Mouse (Mus musculus): ENCODE measurements around the gene Aspdh. TPM values are rescaled to one million over a fixed set of nuclear protein-coding genes. Genes with fewer than 3 reads are reported as not detected.

Gene Aspdh
- total RNA-seq, 2 experiments from 2014 or later, result 0.79 to 0.93 TPM

DNA sequence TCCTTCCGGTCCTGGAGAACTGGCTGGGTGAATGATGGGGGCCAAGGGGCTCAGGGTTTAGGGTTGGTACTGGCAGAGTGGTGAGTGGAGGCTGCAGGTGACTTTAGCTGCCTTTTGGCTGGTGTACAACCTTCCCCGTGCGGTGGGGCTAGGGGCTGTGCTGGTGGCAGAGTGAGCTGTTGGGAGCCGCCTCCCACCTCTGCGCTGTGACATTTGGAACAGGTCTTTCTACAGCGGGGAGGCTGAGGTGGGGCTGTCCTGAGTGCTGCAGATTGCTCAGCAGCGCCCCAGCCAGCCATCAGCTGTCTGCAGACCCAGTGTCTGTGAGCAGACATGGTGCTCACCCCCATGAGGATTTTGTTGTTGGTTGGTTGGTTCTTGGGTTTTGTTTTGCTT lies 19.7 kb upstream of the Aspdh start:
- no peak for DNase-seq
- intact Hi-C loops (cut with DNase I), result no loop called here

DNA sequence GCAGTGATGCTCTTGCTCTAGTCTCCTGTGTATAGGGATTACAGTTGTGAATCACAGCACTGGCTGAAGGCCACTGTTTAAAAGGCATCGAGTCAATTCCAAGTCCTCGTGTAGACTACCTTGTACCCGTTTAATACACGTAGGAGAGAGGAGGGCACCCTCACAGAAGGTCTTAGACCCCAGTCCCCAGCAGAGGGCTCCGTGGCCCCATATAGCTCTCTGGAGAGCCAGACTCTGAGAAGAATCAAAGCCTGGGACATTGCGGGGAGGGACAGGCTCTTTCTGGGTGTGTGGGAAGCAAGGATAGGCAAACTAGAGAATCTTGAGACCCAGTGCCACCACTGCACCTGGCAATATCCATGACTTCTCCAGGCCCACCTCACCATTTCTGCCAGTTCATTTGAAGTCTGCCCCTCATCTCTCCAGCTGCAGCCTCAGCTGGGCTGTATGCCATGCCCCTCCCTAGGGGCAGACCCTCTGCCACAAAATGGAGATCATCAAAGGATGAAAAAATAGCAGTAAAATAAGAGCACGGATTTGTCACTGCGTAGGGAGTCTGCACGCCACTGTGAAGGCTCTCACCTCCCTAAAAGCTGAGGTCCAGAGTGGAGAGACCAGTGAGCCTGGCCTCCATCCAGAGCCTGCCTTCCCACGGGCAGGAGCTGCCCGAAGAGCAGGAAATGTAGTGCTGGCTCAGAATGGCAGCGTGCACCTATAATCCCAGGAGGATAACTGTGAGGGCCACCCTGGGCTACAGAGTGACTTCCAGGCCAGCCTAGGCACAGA lies 18.9 kb upstream of the Aspdh start:
- intact Hi-C loops (cut with DNase I), result no loop called here
- DNase-seq, result no peak

DNA sequence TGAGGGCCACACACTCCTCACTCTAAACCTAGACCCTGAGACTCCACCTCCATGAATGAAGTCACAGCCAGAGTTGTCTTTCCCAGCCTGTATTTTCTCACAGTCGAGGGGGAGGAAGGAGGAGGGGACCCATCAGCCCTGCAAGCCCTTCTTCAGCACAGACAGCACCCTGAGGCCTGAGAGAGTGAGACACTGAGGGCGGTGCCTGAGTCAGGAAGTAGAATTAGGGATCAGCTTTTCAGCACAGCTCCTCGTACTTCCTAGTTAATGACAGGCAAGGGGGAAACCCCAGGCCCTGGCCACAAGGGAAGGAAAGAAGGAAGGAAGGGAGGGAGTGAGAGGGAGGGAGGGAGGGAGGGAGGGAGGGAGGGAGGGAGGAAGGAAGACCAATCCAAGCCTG lies 11.9 kb upstream of the Aspdh start:
- DNase-seq, result no peak

DNA sequence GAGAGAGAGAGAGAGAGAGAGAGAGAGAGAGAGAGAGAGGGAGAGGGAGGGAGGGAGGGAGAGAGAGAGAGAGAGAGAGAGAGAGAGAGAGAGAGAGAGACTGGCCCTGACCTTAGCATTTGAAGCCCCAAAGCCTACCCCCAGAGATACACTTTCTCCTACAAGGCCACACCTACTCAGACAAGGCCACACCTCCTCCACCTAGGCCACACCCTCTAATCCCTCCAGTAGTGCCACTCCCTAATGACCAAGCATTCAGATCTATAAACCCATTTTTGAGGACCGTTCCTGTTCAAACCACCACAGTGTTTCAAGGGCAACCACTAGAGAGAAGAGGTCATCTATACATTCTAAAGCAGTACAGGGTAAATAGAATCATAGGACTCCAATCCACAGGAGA lies 8.9 kb upstream of the Aspdh start:
- intact Hi-C loops (cut with DNase I), result no loop called here
- no peak for DNase-seq

More for the DNA sequence above, 11.9 kb upstream of the Aspdh start:
- intact Hi-C loops (cut with DNase I), result no loop called here

DNA sequence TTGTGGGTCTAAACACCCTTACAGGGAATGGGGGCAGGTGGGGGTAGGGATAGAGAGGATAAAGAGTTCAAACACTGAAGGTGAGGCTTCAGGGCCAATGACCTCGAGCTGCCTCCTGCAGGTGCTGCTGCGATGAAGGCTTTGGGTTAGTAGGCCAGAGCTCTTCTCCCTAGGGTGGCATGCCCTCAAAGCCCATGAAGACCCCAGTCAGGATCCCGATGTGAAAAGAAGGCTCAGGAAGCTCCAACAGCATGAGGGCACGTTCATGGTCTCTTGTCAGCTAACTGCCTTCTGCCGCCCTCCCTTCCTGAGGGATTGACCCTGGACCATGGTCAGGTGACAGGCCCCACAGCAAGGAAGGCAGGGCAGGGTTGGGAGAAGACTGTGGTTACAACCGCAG lies 5.1 kb upstream of the Aspdh start:
- DNase-seq, result no peak
- intact Hi-C loops (cut with DNase I), result no loop called here

DNA sequence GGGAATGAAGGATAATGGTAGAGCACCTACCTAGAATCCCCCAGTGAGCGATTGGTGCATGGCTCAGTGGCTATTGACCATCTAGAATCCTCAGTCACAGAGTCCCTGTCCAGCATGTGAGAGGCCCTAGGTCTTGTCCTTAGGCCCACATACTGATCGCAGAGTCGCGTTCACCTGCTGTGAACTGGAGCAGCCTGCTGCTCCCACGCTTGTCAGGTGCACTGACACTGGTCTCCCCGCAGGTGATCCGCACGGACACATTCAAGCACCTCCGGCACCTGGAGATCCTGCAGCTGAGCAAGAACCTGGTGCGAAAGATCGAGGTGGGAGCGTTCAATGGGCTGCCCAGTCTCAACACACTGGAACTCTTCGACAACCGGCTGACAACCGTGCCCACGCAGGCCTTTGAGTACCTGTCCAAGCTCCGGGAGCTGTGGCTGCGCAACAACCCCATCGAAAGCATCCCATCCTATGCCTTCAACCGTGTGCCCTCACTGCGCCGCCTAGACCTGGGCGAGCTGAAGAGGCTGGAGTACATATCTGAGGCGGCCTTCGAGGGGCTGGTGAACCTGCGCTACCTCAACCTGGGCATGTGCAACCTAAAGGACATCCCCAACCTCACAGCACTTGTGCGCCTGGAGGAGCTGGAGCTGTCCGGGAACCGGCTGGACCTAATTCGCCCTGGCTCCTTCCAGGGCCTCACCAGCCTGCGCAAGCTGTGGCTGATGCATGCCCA lies 4.3 kb upstream of the Aspdh start:
- intact Hi-C loops (cut with DNase I), result no loop called here

DNA sequence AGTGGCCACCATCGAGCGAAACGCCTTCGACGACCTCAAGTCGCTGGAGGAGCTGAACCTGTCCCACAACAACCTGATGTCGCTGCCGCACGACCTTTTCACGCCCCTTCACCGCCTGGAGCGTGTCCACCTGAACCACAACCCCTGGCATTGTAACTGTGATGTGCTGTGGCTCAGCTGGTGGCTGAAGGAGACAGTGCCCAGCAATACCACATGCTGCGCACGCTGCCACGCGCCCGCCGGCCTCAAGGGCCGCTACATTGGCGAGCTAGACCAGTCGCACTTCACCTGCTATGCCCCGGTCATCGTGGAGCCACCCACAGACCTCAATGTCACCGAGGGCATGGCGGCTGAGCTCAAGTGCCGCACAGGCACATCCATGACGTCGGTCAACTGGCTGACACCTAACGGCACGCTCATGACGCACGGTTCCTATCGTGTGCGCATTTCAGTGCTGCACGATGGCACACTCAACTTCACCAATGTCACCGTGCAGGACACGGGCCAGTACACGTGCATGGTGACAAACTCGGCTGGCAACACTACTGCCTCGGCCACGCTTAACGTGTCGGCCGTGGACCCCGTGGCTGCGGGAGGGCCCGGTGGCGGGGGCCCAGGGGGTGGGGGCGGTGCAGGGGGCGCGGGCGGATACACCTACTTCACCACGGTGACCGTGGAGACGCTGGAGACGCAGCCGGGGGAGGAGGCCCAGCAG lies 3.5 kb upstream of the Aspdh start:
- intact Hi-C loops (cut with DNase I), result no loop called here

More for the DNA sequence above, 4.3 kb upstream of the Aspdh start:
- DNase-seq, result no peak

DNA sequence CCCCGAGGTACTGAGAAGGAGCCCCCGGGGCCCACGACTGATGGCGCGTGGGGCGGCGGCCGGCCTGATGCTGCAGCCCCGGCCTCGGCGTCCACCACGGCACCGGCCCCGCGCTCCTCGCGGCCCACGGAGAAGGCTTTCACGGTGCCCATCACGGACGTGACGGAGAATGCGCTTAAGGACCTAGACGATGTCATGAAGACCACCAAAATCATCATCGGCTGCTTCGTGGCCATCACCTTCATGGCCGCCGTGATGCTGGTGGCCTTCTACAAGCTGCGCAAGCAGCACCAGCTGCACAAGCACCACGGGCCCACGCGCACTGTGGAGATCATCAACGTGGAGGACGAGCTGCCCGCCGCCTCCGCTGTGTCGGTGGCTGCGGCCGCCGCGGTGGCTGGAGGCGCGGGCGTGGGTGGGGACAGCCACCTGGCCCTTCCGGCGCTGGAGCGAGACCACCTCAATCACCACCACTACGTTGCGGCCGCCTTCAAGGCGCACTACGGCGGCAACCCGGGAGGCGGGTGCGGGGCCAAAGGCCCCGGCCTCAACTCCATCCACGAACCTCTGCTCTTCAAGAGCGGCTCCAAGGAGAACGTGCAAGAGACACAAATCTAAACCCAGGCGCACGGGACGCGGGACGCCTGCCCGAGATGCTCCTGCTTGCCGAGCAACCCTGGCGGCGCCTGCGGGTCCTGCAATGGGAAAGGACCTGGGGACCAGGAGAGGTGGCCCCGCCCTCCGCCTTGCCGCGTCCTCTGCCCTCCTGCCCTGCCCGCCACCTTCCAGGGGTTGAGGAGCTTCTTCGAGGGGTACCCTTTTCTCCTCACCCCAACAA lies 2.8 kb upstream of the Aspdh start:
- intact Hi-C loops (cut with DNase I), result no loop called here
- no peak for DNase-seq

More for the DNA sequence above, 3.5 kb upstream of the Aspdh start:
- no peak for DNase-seq

DNA sequence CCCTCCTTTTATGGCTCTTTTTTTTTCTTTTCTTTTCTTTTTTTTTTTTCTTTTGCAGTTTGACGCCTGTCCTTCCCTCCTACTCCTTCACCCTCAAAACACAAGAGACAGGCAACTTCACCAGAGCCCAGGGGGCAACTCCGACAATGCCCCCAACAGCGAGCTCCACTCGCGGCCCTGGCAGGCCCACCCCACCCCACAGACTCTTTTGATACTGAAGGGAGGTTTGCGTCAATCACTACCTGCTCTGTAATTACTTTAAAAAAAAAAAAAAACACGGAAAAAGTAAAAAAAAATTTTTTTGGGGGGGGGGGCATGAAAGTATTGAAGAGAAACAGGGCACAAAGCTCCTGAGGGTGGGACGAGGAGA lies 2.1 kb upstream of the Aspdh start:
- intact Hi-C loops (cut with DNase I), result no loop called here
- no peak for DNase-seq

DNA sequence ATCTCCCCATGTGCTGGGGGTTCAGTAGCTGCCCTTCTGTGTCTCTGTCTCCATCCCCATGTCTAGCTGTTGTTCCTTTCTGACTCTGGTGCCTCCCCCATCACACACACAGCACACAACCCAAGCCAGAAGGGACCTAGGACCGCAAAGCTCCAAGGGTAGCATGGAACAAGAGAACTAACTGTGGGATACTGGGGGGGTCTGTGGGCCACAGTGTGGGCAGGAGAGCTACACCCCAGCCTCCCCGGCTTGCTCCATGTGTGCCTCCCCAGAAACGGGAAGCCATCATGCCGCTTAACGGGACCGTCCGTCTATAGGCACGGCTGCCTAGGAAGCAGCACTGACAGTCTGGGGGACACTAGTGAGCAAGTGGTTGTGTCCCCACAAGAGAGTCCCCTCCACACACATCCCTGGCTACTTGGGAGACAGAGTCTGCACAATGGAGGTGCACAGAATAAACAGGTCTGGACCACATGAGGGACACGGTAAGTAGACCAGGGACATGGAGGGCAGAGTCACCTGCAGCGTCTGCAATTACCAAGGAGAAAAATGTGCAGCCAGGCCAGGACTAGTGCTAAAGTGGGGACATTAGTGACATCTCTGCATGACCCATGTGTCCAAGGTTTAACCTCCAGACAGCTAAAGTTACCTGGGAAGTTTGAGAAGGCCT lies 1.5 kb upstream of the Aspdh start:
- DNase-seq, result no peak
- intact Hi-C loops (cut with DNase I), result no loop called here

DNA sequence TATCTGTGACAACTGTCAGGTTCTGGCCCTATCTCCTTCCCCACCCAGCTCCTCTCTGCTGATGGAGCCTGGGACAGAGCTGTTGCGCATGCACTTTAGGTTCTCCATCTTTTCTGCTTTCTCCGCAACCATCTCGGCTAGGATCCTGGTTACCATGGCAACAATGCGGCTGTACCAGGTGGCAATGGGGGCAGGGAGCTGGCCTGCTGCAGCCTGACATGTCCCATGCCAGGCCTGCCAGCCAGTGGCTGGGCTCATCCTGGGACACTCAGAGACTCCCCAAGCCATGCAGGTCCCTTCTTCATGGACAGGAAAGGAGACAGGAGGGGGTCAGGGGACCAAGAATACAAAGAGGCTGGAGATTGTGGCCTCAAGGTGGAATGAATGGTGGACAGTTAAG lies 680 bp upstream of the Aspdh start:
- intact Hi-C loops (cut with DNase I), result no loop called here
- DNase-seq, result no peak

DNA sequence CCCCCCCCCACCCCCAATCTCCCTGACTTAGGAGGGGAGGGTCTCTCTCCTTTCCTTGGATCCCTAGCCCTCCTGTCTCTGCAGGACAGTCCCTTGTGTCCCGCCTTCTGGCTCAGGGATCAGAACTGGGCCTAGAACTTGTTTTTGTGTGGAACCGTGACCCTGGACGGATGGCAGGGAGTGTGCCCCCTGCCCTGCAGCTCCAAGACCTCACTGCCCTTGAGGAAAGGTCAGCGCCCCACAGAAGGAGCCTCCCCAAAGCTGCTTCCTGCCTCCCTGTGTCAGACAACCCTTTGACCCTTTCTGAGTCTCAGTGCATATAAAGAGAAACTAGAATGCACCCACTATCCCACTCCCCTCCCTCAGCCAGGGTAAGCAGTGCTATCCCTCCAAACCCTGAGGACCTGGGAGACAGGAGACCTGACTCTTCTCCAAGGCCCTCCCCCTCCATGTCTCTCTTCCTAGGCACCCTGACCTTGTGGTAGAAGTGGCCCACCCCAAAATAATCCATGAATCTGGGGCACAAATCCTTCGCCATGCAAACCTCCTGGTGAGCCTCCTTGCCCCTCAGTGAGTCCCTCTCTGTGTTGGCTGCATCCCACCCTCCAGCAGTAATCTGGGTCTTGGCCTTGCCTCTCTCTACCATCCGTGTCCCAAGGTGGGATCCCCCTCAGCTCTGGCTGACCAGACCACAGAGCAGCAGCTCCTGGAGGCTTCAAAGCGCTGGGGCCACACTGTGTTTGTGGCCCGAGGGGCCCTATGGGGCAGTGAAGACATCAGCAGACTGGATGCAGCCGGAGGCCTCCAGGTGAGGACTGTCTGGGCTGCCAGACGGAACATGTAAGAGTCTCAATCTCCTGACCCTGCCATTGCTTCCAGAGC lies 1.1 kb downstream of the Aspdh start:
- DNase-seq, result no peak
- intact Hi-C loops (cut with DNase I), result loop anchor here (5.0 kb wide), 1 partner anchor 94 kb away; no protein-coding TSS in a partner anchor

DNA sequence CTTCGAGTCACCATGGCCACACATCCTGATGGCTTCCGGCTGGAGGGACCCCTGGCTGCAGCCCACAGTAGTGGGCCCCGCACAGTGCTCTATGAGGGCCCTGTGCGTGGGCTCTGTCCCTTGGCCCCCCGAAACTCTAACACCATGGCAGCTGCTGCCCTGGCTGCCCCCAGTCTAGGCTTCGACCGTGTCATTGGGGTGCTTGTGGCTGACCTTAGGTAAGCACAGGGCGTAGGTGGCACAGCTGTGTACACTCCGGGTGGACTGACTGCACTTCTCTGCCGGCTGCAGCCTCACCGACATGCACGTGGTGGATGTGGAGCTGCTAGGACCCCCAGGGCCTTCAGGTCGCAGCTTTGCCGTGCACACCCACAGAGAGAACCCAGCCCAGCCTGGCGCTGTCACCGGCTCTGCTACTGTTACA lies 1.7 kb downstream of the Aspdh start:
- intact Hi-C loops (cut with DNase I), result loop anchor here (5.0 kb wide), 1 partner anchor 95 kb away; no protein-coding TSS in a partner anchor
- DNase-seq, result no peak

DNA sequence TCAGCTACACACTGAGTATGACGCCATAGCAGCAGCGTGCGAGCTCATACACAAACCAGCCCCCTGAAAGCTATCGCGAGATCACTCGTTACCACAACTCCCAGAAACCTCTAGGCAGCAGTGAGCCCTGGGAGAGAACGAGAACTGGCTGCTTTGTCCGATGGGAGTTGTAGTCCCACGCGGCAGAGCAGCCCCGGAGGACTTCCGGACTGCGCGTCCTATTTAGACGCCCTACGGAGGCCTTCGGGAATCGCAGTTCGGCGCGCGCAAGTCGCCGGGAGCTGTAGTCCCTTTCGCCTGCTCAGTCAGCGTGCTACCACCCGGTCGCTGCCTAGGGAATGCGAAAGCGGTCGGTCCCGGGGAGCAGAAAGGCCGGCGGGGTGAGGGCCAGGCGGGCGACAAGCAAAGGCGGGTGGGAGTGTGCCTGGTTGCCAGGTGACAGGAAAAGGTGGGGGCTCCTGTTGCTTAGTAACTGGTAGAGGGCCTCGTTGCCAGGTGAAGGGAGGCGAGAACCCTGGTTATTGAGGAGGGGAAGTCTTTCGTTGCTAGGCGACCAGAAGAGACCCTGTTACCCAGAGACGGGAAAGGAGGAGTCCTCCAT lies 2.7 kb downstream of the Aspdh start, which contains the start of gene Josd2:
Josd2 (plus strand) TSS at position 170 of the 601 bp plus-strand sequence.
- intact Hi-C loops (cut with DNase I), result loop anchor here (5.0 kb wide), 1 partner anchor 96 kb away; no protein-coding TSS in a partner anchor
- DNase-seq, result peak; percentile 96 to 97

DNA sequence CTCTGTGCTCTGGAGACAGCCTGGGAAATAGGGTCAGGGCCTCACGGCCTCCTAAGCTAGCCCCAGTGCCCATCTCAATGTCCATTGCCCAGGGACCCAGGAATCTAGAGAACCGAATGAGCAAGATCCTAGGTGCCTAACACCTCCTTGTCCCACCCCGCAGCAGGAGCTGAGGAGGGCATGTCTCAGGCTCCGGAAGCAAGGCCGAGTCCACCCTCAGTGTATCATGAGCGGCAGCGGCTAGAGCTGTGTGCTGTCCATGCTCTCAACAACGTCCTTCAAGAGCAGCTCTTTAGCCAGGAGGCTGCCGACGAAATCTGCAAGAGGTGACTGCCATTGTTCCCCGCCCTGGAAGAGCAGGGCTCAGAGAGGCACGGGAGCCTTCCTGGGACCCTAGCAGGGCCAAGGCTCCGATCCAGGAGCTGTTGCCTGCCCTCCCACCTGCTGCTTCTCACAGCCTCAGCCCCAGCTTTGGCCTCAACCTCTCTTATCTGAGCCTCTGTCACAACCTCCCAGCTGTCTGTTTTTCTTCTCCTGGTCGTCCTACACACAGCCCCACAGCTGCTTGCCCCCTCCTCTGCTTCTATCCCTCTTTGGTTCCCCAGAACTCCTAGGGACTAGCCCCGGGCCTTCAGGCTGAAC lies 3.6 kb downstream of the Aspdh start:
- peak in 1 of 2 experiments; percentile 32 for DNase-seq
- intact Hi-C loops (cut with DNase I), result loop anchor here (5.0 kb wide), 1 partner anchor 96 kb away; no protein-coding TSS in a partner anchor

DNA sequence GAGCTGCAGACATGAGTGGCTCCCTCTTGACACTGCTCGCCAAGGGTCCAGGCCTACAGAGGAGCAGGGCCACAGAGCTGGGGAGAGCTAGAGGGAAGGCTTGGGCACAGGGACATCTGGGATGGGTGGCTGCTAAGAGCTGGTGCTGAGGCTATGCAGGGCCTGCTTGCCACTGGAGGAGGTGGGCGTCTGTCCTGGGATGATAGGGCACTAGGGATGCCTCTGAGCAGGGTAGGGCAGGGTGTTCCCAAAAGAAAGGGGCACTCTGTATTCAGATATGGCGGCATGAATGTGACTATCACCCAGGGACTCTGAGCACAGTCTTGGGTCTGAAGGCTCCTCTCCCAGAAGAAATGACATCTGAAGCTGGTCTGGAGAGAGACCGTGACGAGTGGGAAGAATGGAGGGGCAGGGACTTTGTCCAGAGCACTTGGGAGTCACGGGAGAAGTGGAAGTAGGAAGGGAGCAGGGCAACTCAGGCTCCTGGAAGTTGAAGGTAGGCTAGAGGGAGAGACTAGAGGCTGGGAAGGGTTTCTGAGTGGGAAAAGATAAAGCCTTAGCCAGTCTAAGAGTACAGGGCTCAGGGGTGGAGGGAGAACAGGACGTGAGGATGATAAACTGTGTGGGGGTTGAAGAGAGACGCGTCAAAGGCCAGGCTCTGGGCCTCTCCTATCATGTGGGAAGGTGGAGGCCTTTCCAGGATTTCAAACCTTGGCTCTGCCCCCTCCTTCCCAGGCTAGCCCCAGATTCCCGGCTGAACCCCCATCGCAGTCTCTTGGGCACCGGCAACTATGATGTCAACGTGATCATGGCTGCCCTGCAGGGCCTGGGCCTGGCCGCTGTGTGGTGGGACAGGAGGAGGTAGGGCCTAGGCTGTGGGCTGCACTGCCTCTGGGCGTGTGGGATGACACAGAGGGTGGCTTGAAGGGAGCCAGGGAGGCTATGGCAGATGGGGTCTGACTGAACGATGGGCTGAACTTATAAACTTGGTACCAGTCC lies 4.8 kb downstream of the Aspdh start:
- DNase-seq, result no peak
- intact Hi-C loops (cut with DNase I), result loop anchor here (5.0 kb wide), 1 partner anchor 98 kb away; no protein-coding TSS in a partner anchor

Measured in heart, postnatal 10 days (tissue).